Mouse (Mus musculus) C2C12 (cell line): ENCODE results near the gene Zfp385b.

ENCODE experiments used
- MAX ChIP-seq: IDR thresholded peaks from one replicate; pipeline ENCODE4 v1.6.1; 2011; ENCODE audit warnings: mild to moderate bottlenecking, control low read depth
- MYOG ChIP-seq: IDR thresholded peaks from one replicate; pipeline ENCODE4 v1.6.1; 2011; ENCODE audit not compliant: control insufficient read depth, insufficient read length; ENCODE audit errors: extremely low read depth

DNA sequence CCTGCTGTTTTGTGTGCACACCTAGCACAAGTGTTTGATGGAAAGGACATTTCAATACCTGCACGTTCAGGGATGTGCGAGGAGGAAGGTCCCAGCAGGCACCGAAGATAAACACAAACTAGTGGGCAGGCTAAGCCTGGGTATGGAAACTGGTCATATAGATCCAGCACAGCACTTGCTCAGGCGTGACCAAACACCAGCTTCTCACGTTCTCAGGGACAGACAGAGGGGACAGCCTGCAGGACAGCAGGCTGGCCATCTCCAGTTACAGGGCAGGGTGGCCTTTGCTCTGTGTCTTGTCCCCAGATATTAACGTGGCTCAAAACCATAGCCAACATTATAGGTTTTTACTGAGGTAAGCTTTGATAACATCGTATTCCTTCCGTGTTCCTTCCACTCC is 128.3 kb downstream of the Zfp385b start:
- TF ChIP-seq MYOG (no peak), MAX (no peak)
